Mouse (Mus musculus) ES-E14 (cell line): Measurements from ENCODE around the gene Car8. TPM values are rescaled to one million over a fixed set of nuclear protein-coding genes. Genes with fewer than 3 reads are reported as not detected.
A peak's percentile ranks its signal among the peaks of the same experiment; 100 is the strongest.

Source experiments
- DNase-seq: peaks from one replicate; pipeline ENCODE4 v3.0.0-alpha.2; 2013; ENCODE audit warnings: low read depth, low spot score
- H3K27ac ChIP-seq: 2 replicates; pipeline ENCODE4 v1.5.1; 2012; ENCODE audit warnings: low read depth, mild to moderate bottlenecking, low read length, moderate library complexity, mixed read lengths; ENCODE audit not compliant: poor library complexity, insufficient read depth, severe bottlenecking
- H3K36me3 ChIP-seq: 2 replicates; pipeline ENCODE4 v1.6.1; 2012; ENCODE audit warnings: mild to moderate bottlenecking, low read length, moderate library complexity, mixed read lengths; ENCODE audit not compliant: control insufficient read depth, poor library complexity, insufficient read depth, severe bottlenecking
- H3K4me1 ChIP-seq, 2 experiments: fragments of 150-350 bp in 1 of 2; sonication (generic) in 1 of 2; 2 replicates each; pipeline ENCODE4 v1.6.1; 2012; ENCODE audit warnings: low read length in 2 of 2, mild to moderate bottlenecking in 1 of 2, mixed read lengths in 1 of 2; ENCODE audit not compliant: control insufficient read depth in 2 of 2, insufficient read depth in 2 of 2, poor library complexity in 1 of 2
- H3K4me3 ChIP-seq, 2 experiments: fragments of 150-350 bp in 1 of 2; sonication (generic) in 1 of 2; 2 replicates each; pipeline ENCODE4 v1.5.1; 2012; ENCODE audit warnings: low read length in 2 of 2, low read depth in 1 of 2, mild to moderate bottlenecking in 1 of 2, mixed read lengths in 1 of 2; ENCODE audit not compliant: insufficient read depth in 1 of 2, poor library complexity in 1 of 2, severe bottlenecking in 1 of 2
- H3K9ac ChIP-seq: 2 replicates; pipeline ENCODE4 v1.6.1; 2012; ENCODE audit warnings: low read depth, mild to moderate bottlenecking, low read length, mixed read lengths; ENCODE audit not compliant: poor library complexity, insufficient read depth, severe bottlenecking
- H3K9me3 ChIP-seq: fragments of 150-350 bp; sonication (generic); 2 replicates; pipeline ENCODE4 v1.6.1; 2012; ENCODE audit warnings: low read depth, mild to moderate bottlenecking, low read length; ENCODE audit not compliant: control insufficient read depth, insufficient read depth
- CHD2 ChIP-seq: IDR thresholded peaks from 2 replicates; pipeline ENCODE4 v1.6.1; 2014; ENCODE audit warnings: mild to moderate bottlenecking, low read depth, low read length, inconsistent platforms
- HCFC1 ChIP-seq: IDR thresholded peaks from 2 replicates; pipeline ENCODE4 v1.6.1; 2012; ENCODE audit warnings: low read length, inconsistent platforms, borderline replicate concordance; ENCODE audit not compliant: insufficient read depth
- MAFK ChIP-seq: IDR thresholded peaks from 2 replicates; pipeline ENCODE4 v1.6.1; 2014; ENCODE audit warnings: mild to moderate bottlenecking, low read depth, low read length, inconsistent platforms; ENCODE audit not compliant: insufficient read depth
- ZC3H11A ChIP-seq: IDR thresholded peaks from 2 replicates; pipeline ENCODE4 v1.6.1; 2012; ENCODE audit warnings: low read depth, mild to moderate bottlenecking, inconsistent platforms, low read length, borderline replicate concordance
- ZNF384 ChIP-seq: IDR thresholded peaks from 2 replicates; pipeline ENCODE4 v1.6.1; 2012; ENCODE audit warnings: low read depth, low read length, inconsistent platforms
- in situ Hi-C, 2 experiments: fragments of 600-800 bp; cut with MboI; formaldehyde crosslinking; loops; one replicate each; pipeline ENCODE4 v1.15.1; 2025; ENCODE audit warnings: low sequenced_read_pairs in 2 of 2, inconsistent platforms in 1 of 2; ENCODE audit not compliant: unreplicated experiment in 2 of 2
- total RNA-seq: library from RNA; depleted of rRNA; stranded (reverse); fragments of 300-350 nt; gene quantifications from 2 replicates; pipeline ENCODE4 v1.2.3, GENCODE M21; 2012

The Car8 gene
- total RNA-seq, 1 experiment: 0.67 TPM

DNA sequence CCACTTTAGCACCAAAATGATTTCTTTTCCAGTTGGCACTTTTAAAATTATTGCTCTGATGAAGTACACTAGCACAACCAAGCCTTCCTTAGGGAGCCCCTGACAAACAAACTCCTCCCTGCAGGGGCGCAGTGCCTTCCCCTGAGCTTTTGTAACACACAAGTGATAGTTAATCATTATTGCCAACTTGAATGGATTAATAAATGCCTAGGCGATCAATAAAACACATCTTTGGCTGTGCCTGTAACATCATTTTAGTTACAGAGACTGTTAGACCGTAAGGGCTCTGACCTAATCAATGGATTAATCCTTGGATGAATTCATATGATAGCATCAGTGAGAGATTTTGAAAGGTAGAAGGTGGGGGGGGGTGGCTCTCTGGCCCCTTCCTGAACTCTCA lies 6.2 kb upstream of the Car8 start:
- H3K9me3 ChIP-seq: no peaks in the 10 kb centered on the region
- H3K36me3 ChIP-seq: no peaks in the 10 kb centered on the region
- DNase-seq: no peak
- no peak overlapping the region for H3K4me3 ChIP-seq
- TF ChIP-seq ZNF384 (no peak), MAFK (no peak), HCFC1 (no peak), ZC3H11A (no peak), CHD2 (no peak)
- in situ Hi-C loops: no loop called here
- H3K4me1 ChIP-seq: no peaks in the 10 kb centered on the region
- H3K9ac ChIP-seq: no peak overlapping the region
- H3K27ac ChIP-seq: no peak overlapping the region

DNA sequence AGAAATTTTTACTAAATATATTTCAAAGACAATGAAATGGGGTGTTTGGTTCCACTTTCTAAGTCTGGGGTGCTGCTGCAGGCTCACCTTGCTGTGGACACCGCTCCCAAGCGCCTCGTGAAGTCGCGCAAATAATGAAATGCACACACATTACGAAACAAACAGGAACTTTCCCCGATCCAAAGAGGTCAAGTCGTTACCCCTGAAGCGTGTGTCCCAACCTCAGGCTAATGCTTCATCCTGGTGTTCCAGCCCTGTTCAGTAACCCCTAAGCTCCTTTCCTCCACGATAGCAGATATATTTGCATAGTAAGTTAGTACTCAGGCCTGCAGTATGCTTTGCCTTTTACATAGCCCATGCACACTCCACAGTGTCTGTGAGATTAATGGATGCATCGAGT lies 858 bp upstream of the Car8 start:
- H3K9me3 ChIP-seq: no peaks in the 10 kb centered on the region

DNA sequence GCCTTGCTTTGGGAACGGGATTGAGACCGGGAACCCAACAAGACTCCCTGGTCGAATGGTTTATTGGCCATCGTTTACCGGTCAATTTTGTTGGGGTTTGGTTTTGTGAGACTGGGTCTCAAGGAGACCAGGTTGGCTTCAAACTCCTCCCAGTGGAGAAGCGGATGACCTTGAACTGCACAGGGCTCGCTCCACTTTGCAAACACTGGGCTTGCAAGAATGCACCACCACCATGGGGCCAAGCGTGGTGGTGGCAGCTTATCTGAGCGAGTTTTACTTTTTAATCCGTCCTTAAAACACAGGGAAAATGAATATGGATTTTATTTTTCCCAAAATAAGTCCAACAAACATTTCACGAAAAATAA lies 447 bp upstream of the Car8 start:
- H3K4me1 ChIP-seq: peaks cover 0 to 2% of the 10 kb centered on the region in 2 experiments; a peak in 1 of 4 replicates
- H3K9ac ChIP-seq: no peak overlapping the region
- in situ Hi-C loops: no loop called here
- TF ChIP-seq ZNF384: no peak
- no peak for TF ChIP-seq MAFK
- TF ChIP-seq CHD2: no peak
- no peak for TF ChIP-seq HCFC1
- no peak for TF ChIP-seq ZC3H11A
- DNase-seq: no peak
- no peaks in the 10 kb centered on the region for H3K9me3 ChIP-seq
- H3K4me3 ChIP-seq: peak overlapping the region; percentile 64 to 67; a peak in 3 of 4 replicates
- H3K27ac ChIP-seq: no peak overlapping the region
- H3K36me3 ChIP-seq: no peaks in the 10 kb centered on the region

More for the DNA sequence above, 858 bp upstream of the Car8 start:
- H3K36me3 ChIP-seq: no peaks in the 10 kb centered on the region
- H3K4me1 ChIP-seq: peaks cover 0 to 2% of the 10 kb centered on the region in 2 experiments; a peak in 1 of 4 replicates
- no peak overlapping the region for H3K27ac ChIP-seq
- H3K9ac ChIP-seq: no peak overlapping the region
- no peak for TF ChIP-seq ZC3H11A
- TF ChIP-seq ZNF384: no peak
- TF ChIP-seq MAFK: no peak
- TF ChIP-seq CHD2: no peak
- no peak for TF ChIP-seq HCFC1
- no peak overlapping the region for H3K4me3 ChIP-seq
- in situ Hi-C loops: no loop called here
- DNase-seq: no peak

DNA sequence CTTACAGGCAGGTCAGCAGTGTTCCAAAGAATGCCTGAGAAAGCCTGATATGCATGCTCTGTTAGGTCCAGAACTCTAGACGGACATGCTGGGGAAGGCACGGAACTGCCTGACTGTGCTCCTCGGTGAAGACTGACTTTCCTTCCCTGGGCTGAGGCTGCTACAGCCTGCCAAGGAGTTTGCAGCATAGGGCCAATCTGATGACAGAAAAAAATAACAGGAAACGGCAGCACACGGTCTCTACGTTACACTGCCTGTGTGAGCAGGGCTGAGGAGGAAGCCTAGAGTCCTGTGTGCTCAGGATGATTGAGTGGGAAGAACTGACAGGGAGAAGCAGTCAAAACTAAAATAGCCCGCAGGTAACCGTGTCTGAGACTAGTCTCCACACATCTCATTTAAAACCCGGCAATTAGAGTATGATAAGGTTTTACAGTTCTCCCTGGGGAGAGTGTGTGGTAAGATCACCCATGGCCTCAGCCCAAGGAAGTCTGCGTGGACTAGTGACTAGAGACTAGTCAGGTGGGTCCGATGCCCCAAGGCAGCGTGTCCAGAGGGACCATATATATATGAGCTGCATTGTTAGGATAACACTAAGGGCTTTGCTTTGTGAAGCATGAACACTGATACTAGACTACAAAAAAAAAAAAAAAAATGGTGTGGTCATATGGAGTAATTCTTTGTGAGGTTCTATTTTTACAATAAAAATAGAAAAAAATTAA lies 6.3 kb downstream of the Car8 start:
- in situ Hi-C loops: no loop called here
- no peaks in the 10 kb centered on the region for H3K36me3 ChIP-seq
- DNase-seq: no peak
- no peak overlapping the region for H3K9ac ChIP-seq
- no peak overlapping the region for H3K27ac ChIP-seq
- H3K4me3 ChIP-seq: no peak overlapping the region
- H3K4me1 ChIP-seq: no peaks in the 10 kb centered on the region
- no peaks in the 10 kb centered on the region for H3K9me3 ChIP-seq
- TF ChIP-seq MAFK: no peak
- no peak for TF ChIP-seq HCFC1
- TF ChIP-seq ZNF384: no peak
- TF ChIP-seq CHD2: no peak
- TF ChIP-seq ZC3H11A: no peak

DNA sequence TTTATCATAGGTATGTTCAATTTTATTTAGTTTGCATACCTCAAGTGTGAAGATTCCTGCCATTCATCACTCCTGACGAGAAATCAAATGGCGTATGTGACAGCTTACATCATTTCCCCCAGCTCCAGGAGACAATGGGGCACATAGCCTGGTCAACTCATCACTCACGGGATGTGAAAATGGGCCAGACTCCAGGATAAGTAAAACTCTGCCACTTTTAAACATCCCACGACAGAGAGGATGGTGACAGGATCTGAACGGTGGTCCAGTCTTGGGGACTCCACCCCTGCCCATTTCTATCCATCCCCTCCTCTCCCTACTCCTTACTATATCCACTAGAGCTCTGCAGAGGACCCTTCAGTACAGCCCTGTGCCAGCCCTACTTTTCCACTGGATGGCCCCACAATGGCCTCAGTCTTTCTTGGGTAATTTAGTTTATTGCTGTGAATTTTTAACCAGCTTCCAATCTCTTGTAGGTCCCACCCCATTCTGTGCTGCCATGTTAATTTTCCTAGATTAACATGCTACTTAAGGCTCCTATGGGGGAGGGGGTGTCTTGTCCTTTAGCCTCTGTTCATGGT lies 7.5 kb downstream of the Car8 start:
- Histone ChIP-seq H3K9me3 (no peaks in the 10 kb centered on the region), H3K9ac (no peak overlapping the region), H3K36me3 (no peaks in the 10 kb centered on the region), H3K4me1 (no peaks in the 10 kb centered on the region), H3K4me3 (no peak overlapping the region), H3K27ac (no peak overlapping the region)
- DNase-seq: no peak
- TF ChIP-seq ZNF384: no peak
- no peak for TF ChIP-seq MAFK
- no peak for TF ChIP-seq ZC3H11A
- no peak for TF ChIP-seq CHD2
- TF ChIP-seq HCFC1: no peak
- in situ Hi-C loops: no loop called here
